In genomic region chr11:115779038-115779571, GRCm38 (mm10) we compare ENCODE assay signal across 7 mouse cellular contexts. TPM values are rescaled to one million over a fixed set of nuclear protein-coding genes. Genes with fewer than 3 reads are reported as not detected.
DNase-seq lines count a peak whose midpoint lies in the region; ATAC-seq lines count a peak whose summit lies in the region.

No protein-coding gene starts in this region.

- peak; percentile 52 for ATAC-seq in granulocyte monocyte progenitor cell, adult 5-6 weeks (replicated peaks; ENCODE audit: poor library complexity, severe bottlenecking)
- ATAC-seq in intestine, embryonic 16.5 days: peak; percentile 98
- ATAC-seq in midbrain, embryonic 12.5 days (ENCODE audit: low FRiP score, low read depth): peak; percentile 82

- peak overlapping the region; percentile 87 for H3K27ac ChIP-seq in intestine, embryonic 16.5 days (ENCODE audit: low read length)
- H3K27ac ChIP-seq in limb, embryonic 10.5 days: peak overlapping the region; percentile 63
- H3K27ac ChIP-seq in midbrain, embryonic 12.5 days (replicated peaks): peak overlapping the region; percentile 80

- DNase-seq in adrenal gland, adult 18-20 months (ENCODE audit: low spot score in 2 of 2): peak; percentile 65 to 72
- DNase-seq in embryo, embryonic 11 days: peak; percentile 84
- no peak for DNase-seq in limb, embryonic 10.5 days (ENCODE audit: low spot score)
- peak; percentile 18 to 40 for DNase-seq in spleen, adult 18-20 months

- no peaks in the 10 kb centered on the region for H3K27me3 ChIP-seq in intestine, embryonic 16.5 days (replicated peaks; ENCODE audit: control insufficient read depth, insufficient read depth, low read length)
- H3K27me3 ChIP-seq in limb, embryonic 10.5 days (ENCODE audit: low read depth, poor library complexity, severe bottlenecking): no peaks in the 10 kb centered on the region
- peaks cover 10% of the 10 kb centered on the region; the same call in 1 of the 2 replicates for H3K27me3 ChIP-seq in midbrain, embryonic 12.5 days

- H3K9ac ChIP-seq in intestine, embryonic 16.5 days (ENCODE audit: low read depth, low read length): peak overlapping the region; percentile 3
- peak overlapping the region; percentile 20 for H3K9ac ChIP-seq in midbrain, embryonic 12.5 days (replicated peaks)

- H3K4me3 ChIP-seq in intestine, embryonic 16.5 days (ENCODE audit: low read length): no peak overlapping the region
- H3K4me3 ChIP-seq in limb, embryonic 10.5 days: no peak overlapping the region
- no peak overlapping the region for H3K4me3 ChIP-seq in midbrain, embryonic 12.5 days

- H3K4me2 ChIP-seq in intestine, embryonic 16.5 days (ENCODE audit: low read depth, low read length): peak overlapping the region; percentile 30
- peak overlapping the region; percentile 53 for H3K4me2 ChIP-seq in midbrain, embryonic 12.5 days (replicated peaks)

- peaks cover 40% of the 10 kb centered on the region for H3K4me1 ChIP-seq in intestine, embryonic 16.5 days (ENCODE audit: control insufficient read depth, insufficient read depth, low read length)
- peaks cover 66% of the 10 kb centered on the region for H3K4me1 ChIP-seq in limb, embryonic 10.5 days
- peaks cover 72% of the 10 kb centered on the region for H3K4me1 ChIP-seq in midbrain, embryonic 12.5 days

- H3K9me3 ChIP-seq in intestine, embryonic 16.5 days (ENCODE audit: control insufficient read depth, low read length): no peaks in the 10 kb centered on the region
- no peaks in the 10 kb centered on the region for H3K9me3 ChIP-seq in limb, embryonic 10.5 days (replicated peaks)
- no peaks in the 10 kb centered on the region for H3K9me3 ChIP-seq in midbrain, embryonic 12.5 days

- 6% methylated on average over 9 of the region's 9 CpGs for WGBS in intestine, embryonic 16.5 days
- WGBS in limb, embryonic 10.5 days: 26% methylated on average over 9 of the region's 9 CpGs
- under 1% methylated on average over 9 of the region's 9 CpGs for WGBS in midbrain, embryonic 12.5 days

- H3K36me3 ChIP-seq in intestine, embryonic 16.5 days (ENCODE audit: control insufficient read depth, insufficient read depth, low read length): no peaks in the 10 kb centered on the region
- H3K36me3 ChIP-seq in limb, embryonic 10.5 days: peaks cover 32% of the 10 kb centered on the region
- H3K36me3 ChIP-seq in midbrain, embryonic 12.5 days: no peaks in the 10 kb centered on the region

RNA-seq across cellular contexts. Expression of gene Tmem94, which starts 13.9 kb away (rescaled TPM):
- total RNA-seq in adrenal gland, adult 18-20 months (2021): 10 to 100 TPM; 57.3 to 70.3 TPM
- 17.6 and 33.4 TPM in 2 replicates for total RNA-seq in granulocyte monocyte progenitor cell, adult 5-6 weeks (2014; fragmentation: Nextera tagmentation)
- total RNA-seq in granulocyte monocyte progenitor cell, adult 5-6 weeks (2017): 9.0 and 17.2 TPM in 2 replicates
- polyA plus RNA-seq in intestine, embryonic 16.5 days (2015; fragmentation: Nextera tagmentation; extraction: Ambion mirVana): 19.7 and 21.1 TPM in 2 replicates
- polyA plus RNA-seq in limb, embryonic 10.5 days (2016; fragmentation: Nextera tagmentation; extraction: Ambion mirVana): 30.6 and 37.7 TPM in 2 replicates
- polyA plus RNA-seq in midbrain, embryonic 12.5 days (2016; fragmentation: Nextera tagmentation; extraction: Ambion mirVana): 42.4 and 47.0 TPM in 2 replicates

RNA-seq across cellular contexts. Expression of gene Caskin2, which starts 34.3 kb away (rescaled TPM):
- 10 to 100 TPM; 55.1 to 59.8 TPM for total RNA-seq in adrenal gland, adult 18-20 months (2021)
- 1.9 and 5.1 TPM in 2 replicates for total RNA-seq in granulocyte monocyte progenitor cell, adult 5-6 weeks (2014; fragmentation: Nextera tagmentation)
- total RNA-seq in granulocyte monocyte progenitor cell, adult 5-6 weeks (2017): 1.7 and 3.5 TPM in 2 replicates
- 11.2 and 11.7 TPM in 2 replicates for polyA plus RNA-seq in intestine, embryonic 16.5 days (2015; fragmentation: Nextera tagmentation; extraction: Ambion mirVana)
- polyA plus RNA-seq in limb, embryonic 10.5 days (2016; fragmentation: Nextera tagmentation; extraction: Ambion mirVana): 18.1 and 18.9 TPM in 2 replicates
- 15.5 and 17.0 TPM in 2 replicates for polyA plus RNA-seq in midbrain, embryonic 12.5 days (2016; fragmentation: Nextera tagmentation; extraction: Ambion mirVana)

RNA-seq across cellular contexts. Expression of gene Tsen54, which starts 35.4 kb away (rescaled TPM):
- 10 to 100 TPM; 15.5 to 20.3 TPM for total RNA-seq in adrenal gland, adult 18-20 months (2021)
- 21.9 and 22.5 TPM in 2 replicates for total RNA-seq in granulocyte monocyte progenitor cell, adult 5-6 weeks (2014; fragmentation: Nextera tagmentation)
- total RNA-seq in granulocyte monocyte progenitor cell, adult 5-6 weeks (2017): 8.5 and 18.6 TPM in 2 replicates
- 34.2 and 37.7 TPM in 2 replicates for polyA plus RNA-seq in intestine, embryonic 16.5 days (2015; fragmentation: Nextera tagmentation; extraction: Ambion mirVana)
- 42.5 and 48.8 TPM in 2 replicates for polyA plus RNA-seq in limb, embryonic 10.5 days (2016; fragmentation: Nextera tagmentation; extraction: Ambion mirVana)
- 27.9 and 30.9 TPM in 2 replicates for polyA plus RNA-seq in midbrain, embryonic 12.5 days (2016; fragmentation: Nextera tagmentation; extraction: Ambion mirVana)

RNA-seq across cellular contexts. Expression of gene Llgl2, which starts 44.7 kb away (rescaled TPM):
- total RNA-seq in adrenal gland, adult 18-20 months (2021): 1 to 10 TPM; 5.8 to 8.0 TPM
- total RNA-seq in granulocyte monocyte progenitor cell, adult 5-6 weeks (2014; fragmentation: Nextera tagmentation): 4.2 and 11.3 TPM in 2 replicates
- 2.8 and 4.1 TPM in 2 replicates for total RNA-seq in granulocyte monocyte progenitor cell, adult 5-6 weeks (2017)
- polyA plus RNA-seq in intestine, embryonic 16.5 days (2015; fragmentation: Nextera tagmentation; extraction: Ambion mirVana): 102 and 107 TPM in 2 replicates
- polyA plus RNA-seq in limb, embryonic 10.5 days (2016; fragmentation: Nextera tagmentation; extraction: Ambion mirVana): 11.2 and 12.3 TPM in 2 replicates
- polyA plus RNA-seq in midbrain, embryonic 12.5 days (2016; fragmentation: Nextera tagmentation; extraction: Ambion mirVana): 3.7 and 4.4 TPM in 2 replicates
